Mouse (Mus musculus) hindbrain, postnatal 0 days (tissue): Measurements from ENCODE around the gene Fbxo11. TPM values are rescaled to one million over a fixed set of nuclear protein-coding genes. Genes with fewer than 3 reads are reported as not detected.

ENCODE experiments used
- ATAC-seq: fragments of 200-750 bp; cut with Nextera tagmentation; 2 replicates; pipeline ENCODE4 v1.8.0; 2017; ENCODE audit warnings: mild to moderate bottlenecking, moderate TSS enrichment, moderate library complexity
- DNase-seq: peaks from one replicate; pipeline ENCODE4 v3.0.0-alpha.2; 2015; ENCODE audit warnings: low spot score
- H3K27ac ChIP-seq: fragments of 300-500 bp; sonication (generic); 2 replicates; pipeline ENCODE4 v1.5.1; 2014; ENCODE audit warnings: mild to moderate bottlenecking
- H3K27me3 ChIP-seq: fragments of 300-500 bp; sonication (generic); 2 replicates; pipeline ENCODE4 v1.6.1; 2014; ENCODE audit warnings: low read length, mixed read lengths; ENCODE audit not compliant: insufficient read depth
- H3K36me3 ChIP-seq: fragments of 300-500 bp; sonication (generic); 2 replicates; pipeline ENCODE4 v1.6.1; 2014; ENCODE audit warnings: low read length, mixed read lengths; ENCODE audit not compliant: insufficient read depth
- H3K4me1 ChIP-seq: fragments of 300-500 bp; sonication (generic); 2 replicates; pipeline ENCODE4 v1.6.1; 2014; ENCODE audit warnings: antibody characterized with exemption, low read length, mixed read lengths; ENCODE audit not compliant: insufficient read depth
- H3K4me2 ChIP-seq: fragments of 300-500 bp; sonication (generic); 2 replicates; pipeline ENCODE4 v1.6.1; 2014; ENCODE audit warnings: low read depth, mild to moderate bottlenecking, low read length, moderate library complexity, mixed read lengths
- H3K4me3 ChIP-seq: fragments of 300-500 bp; sonication (generic); 2 replicates; pipeline ENCODE4 v1.5.1; 2014; ENCODE audit warnings: low read length
- H3K9ac ChIP-seq: fragments of 300-500 bp; sonication (generic); replicated peaks from 2 replicates; pipeline ENCODE4 v1.6.1; 2014; ENCODE audit warnings: mild to moderate bottlenecking, low read length, moderate library complexity, mixed read lengths
- H3K9me3 ChIP-seq: fragments of 300-500 bp; sonication (generic); 2 replicates; pipeline ENCODE4 v1.6.1; 2016; ENCODE audit warnings: low read length, mixed read lengths
- CTCF ChIP-seq: IDR thresholded peaks from 2 replicates; pipeline ENCODE4 v1.5.1; 2016; ENCODE audit warnings: antibody characterized with exemption, control low read depth, low read depth
- WGBS: fragments of 180-500 bp; shearing (Covaris S2); extraction: QIAGEN DNeasy Blood & Tissue Kit; methylation state at CpG from one replicate; pipeline ENCODE4 v1.1.7; 2014; 5-methylcytosine and 5-hydroxymethylcytosine counted together
- polyA plus RNA-seq: library from polyadenylated mRNA; unstranded; fragments of >200 nt; fragmentation: Nextera tagmentation; extraction: Ambion mirVana; gene quantifications from 2 replicates; pipeline ENCODE4 v1.2.1, GENCODE M21; 2015
- total RNA-seq: library from RNA; depleted of rRNA; stranded (reverse); fragments of >200 nt; gene quantifications from 2 replicates; pipeline ENCODE4 v1.2.3, GENCODE M21; 2014

Fbxo11 gene
- total and polyA plus RNA-seq, 2 experiments from 2014 or later = 23.7 to 39.5 TPM

GRCm38 (mm10) chr17:88093798-88094197 lies 28.7 kb upstream of the Fbxo11 start:
- Histone ChIP-seq H3K9ac (no peak overlapping the region), H3K27me3 (no peaks in the 10 kb centered on the region), H3K4me3 (no peak overlapping the region), H3K9me3 (no peaks in the 10 kb centered on the region), H3K36me3 (no peaks in the 10 kb centered on the region), H3K27ac (no peak overlapping the region), H3K4me1 (no peaks in the 10 kb centered on the region), H3K4me2 (peak overlapping the region; percentile 40; the same call in 1 of the 2 replicates)
- no peak for ATAC-seq
- no peak for TF ChIP-seq CTCF
- 58% methylated on average over 10 of the region's 10 CpGs for WGBS
- no peak for DNase-seq

GRCm38 (mm10) chr17:88085976-88086375 lies 20.9 kb upstream of the Fbxo11 start:
- Histone ChIP-seq H3K9ac (no peak overlapping the region), H3K4me2 (no peak overlapping the region), H3K9me3 (no peaks in the 10 kb centered on the region), H3K36me3 (no peaks in the 10 kb centered on the region), H3K27me3 (no peaks in the 10 kb centered on the region), H3K4me1 (no peaks in the 10 kb centered on the region), H3K27ac (no peak overlapping the region), H3K4me3 (no peak overlapping the region)
- ATAC-seq (no peak), DNase-seq (no peak)
- TF ChIP-seq CTCF = no peak
- WGBS = 91% methylated on average over 11 of the region's 11 CpGs

GRCm38 (mm10) chr17:88081446-88081845 lies 16.4 kb upstream of the Fbxo11 start:
- Histone ChIP-seq H3K4me2 (no peak overlapping the region), H3K4me3 (no peak overlapping the region), H3K36me3 (no peaks in the 10 kb centered on the region), H3K9me3 (no peaks in the 10 kb centered on the region), H3K9ac (no peak overlapping the region), H3K4me1 (no peaks in the 10 kb centered on the region), H3K27me3 (no peaks in the 10 kb centered on the region), H3K27ac (no peak overlapping the region)
- 93% methylated on average over 6 of the region's 6 CpGs for WGBS
- no peak for TF ChIP-seq CTCF
- ATAC-seq = no peak
- DNase-seq = no peak

- Histone ChIP-seq H3K36me3 (no peaks in the 10 kb centered on the region), H3K9me3 (no peaks in the 10 kb centered on the region), H3K4me3 (no peak overlapping the region), H3K9ac (no peak overlapping the region), H3K27me3 (no peaks in the 10 kb centered on the region), H3K27ac (no peak overlapping the region), H3K4me1 (no peaks in the 10 kb centered on the region), H3K4me2 (no peak overlapping the region)
- ATAC-seq (no peak), DNase-seq (no peak)
- no peak for TF ChIP-seq CTCF
- 89% methylated on average over 8 of the region's 8 CpGs for WGBS
Observed at GRCm38 (mm10) chr17:88079771-88080170, 14.7 kb upstream of the Fbxo11 start.

GRCm38 (mm10) chr17:88072047-88072446 lies 7.0 kb upstream of the Fbxo11 start:
- H3K4me1 ChIP-seq = no peaks in the 10 kb centered on the region
- H3K27ac ChIP-seq = no peak overlapping the region
- no peak overlapping the region for H3K9ac ChIP-seq
- ATAC-seq = no peak
- TF ChIP-seq CTCF = no peak
- no peaks in the 10 kb centered on the region for H3K36me3 ChIP-seq
- H3K4me2 ChIP-seq = no peak overlapping the region
- H3K27me3 ChIP-seq = no peaks in the 10 kb centered on the region
- no peak overlapping the region for H3K4me3 ChIP-seq
- WGBS = 90% methylated on average over 7 of the region's 7 CpGs
- DNase-seq = no peak
- no peaks in the 10 kb centered on the region for H3K9me3 ChIP-seq

- 94% methylated on average over 7 of the region's 7 CpGs for WGBS
- Histone ChIP-seq H3K27me3 (no peaks in the 10 kb centered on the region), H3K27ac (no peak overlapping the region), H3K4me2 (no peak overlapping the region), H3K4me1 (no peaks in the 10 kb centered on the region), H3K9me3 (no peaks in the 10 kb centered on the region), H3K36me3 (no peaks in the 10 kb centered on the region), H3K9ac (no peak overlapping the region), H3K4me3 (no peak overlapping the region)
- ATAC-seq (no peak), DNase-seq (no peak)
- no peak for TF ChIP-seq CTCF
Observed at GRCm38 (mm10) chr17:88068024-88068719, 3.1 kb upstream of the Fbxo11 start.

- DNase-seq (no peak), ATAC-seq (no peak)
- no peak overlapping the region for H3K27ac ChIP-seq
- peaks cover 2% of the 10 kb centered on the region; the same call in 1 of the 2 replicates for H3K4me1 ChIP-seq
- H3K9me3 ChIP-seq = no peaks in the 10 kb centered on the region
- H3K4me2 ChIP-seq = peak overlapping the region; percentile 59
- 75% methylated on average over 4 of the region's 4 CpGs for WGBS
- H3K27me3 ChIP-seq = no peaks in the 10 kb centered on the region
- no peak overlapping the region for H3K9ac ChIP-seq
- H3K36me3 ChIP-seq = no peaks in the 10 kb centered on the region
- TF ChIP-seq CTCF = 0 out of 2 replicates have a peak, but pooled peaks have one; percentile 3
- H3K4me3 ChIP-seq = peak overlapping the region; percentile 99; the same call in 1 of the 2 replicates
Observed at GRCm38 (mm10) chr17:88067202-88067901, 2.3 kb upstream of the Fbxo11 start.
